Mouse (Mus musculus): ENCODE measurements around the gene Adra1b. TPM values are rescaled to one million over a fixed set of nuclear protein-coding genes. Genes with fewer than 3 reads are reported as not detected.

Gene Adra1b
- polyA plus RNA-seq, 1 experiment from 2014 or later = 0.15 TPM

DNA sequence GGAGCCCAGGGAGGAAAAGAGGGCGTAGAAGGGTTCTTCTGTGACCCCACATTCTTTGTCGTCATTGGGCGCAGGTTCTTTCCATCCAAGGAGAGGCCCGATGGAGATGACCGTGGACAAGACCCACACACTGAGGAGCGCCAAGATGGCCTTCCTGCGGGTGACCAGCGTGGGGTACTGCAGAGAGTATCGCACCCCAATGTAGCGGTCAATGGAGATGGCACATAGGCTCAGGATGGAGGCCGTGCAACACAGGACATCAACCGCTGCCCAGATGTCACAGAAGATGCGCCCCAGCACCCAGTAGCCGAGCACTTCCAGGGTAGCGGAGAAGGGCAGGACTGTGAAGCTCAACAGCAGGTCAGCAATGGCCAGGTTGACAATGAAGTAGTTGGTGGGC is 65.6 kb downstream of the Adra1b start:
- Histone ChIP-seq H3K4me1 (peaks cover 12% of the 10 kb centered on the region), H3K36me3 (replicated peaks) (no peaks in the 10 kb centered on the region), H3K27ac (no peak overlapping the region), H3K4me3 (peak overlapping the region; percentile 64), H3K9me3 (no peaks in the 10 kb centered on the region), H3K27me3 (ENCODE audit: poor library complexity, severe bottlenecking) (peaks cover 63% of the 10 kb centered on the region)
- WGBS = 94% methylated on average over 15 of the region's 15 CpGs
- DNase-seq (ENCODE audit: extremely low spot score, low spot score) = no peak

GRCm38 (mm10) chr11:43834531-43834930 is 66.5 kb downstream of the Adra1b start:
- peaks cover 12% of the 10 kb centered on the region for H3K4me1 ChIP-seq
- no peak for DNase-seq (ENCODE audit: extremely low spot score, low spot score)
- H3K27me3 ChIP-seq (ENCODE audit: poor library complexity, severe bottlenecking) = peaks cover 63% of the 10 kb centered on the region
- WGBS = 84% methylated on average over 11 of the region's 11 CpGs
- no peaks in the 10 kb centered on the region for H3K36me3 ChIP-seq (replicated peaks)
- H3K4me3 ChIP-seq = no peak overlapping the region
- H3K27ac ChIP-seq = no peak overlapping the region
- no peaks in the 10 kb centered on the region for H3K9me3 ChIP-seq

DNA sequence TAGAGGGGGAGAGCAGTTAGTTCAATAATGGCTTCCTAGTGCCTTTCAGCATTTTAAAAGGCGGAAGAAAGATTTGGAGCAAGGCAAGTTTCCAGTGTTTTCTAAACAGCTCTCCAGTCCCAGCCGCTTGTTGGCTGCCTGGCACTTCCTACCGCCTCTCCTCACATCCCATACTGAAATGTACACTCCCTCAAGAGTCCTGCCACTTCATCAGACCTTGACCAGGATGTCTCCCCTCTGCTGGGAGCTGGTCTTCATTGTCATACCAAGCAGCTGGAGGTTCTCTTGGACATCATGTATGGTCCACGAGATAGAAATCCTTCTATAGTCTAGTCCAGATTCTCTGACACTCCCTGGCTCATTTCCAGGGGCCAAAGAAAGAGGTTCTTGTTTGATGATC is 69.5 kb downstream of the Adra1b start:
- Histone ChIP-seq H3K4me1 (peaks cover 10% of the 10 kb centered on the region), H3K9me3 (no peaks in the 10 kb centered on the region), H3K4me3 (no peak overlapping the region), H3K27me3 (ENCODE audit: poor library complexity, severe bottlenecking) (peaks cover 44% of the 10 kb centered on the region), H3K27ac (no peak overlapping the region), H3K36me3 (replicated peaks) (no peaks in the 10 kb centered on the region)
- DNase-seq (ENCODE audit: extremely low spot score, low spot score) = no peak
- WGBS = 82% methylated on average over 4 of the region's 4 CpGs

GRCm38 (mm10) chr11:43826769-43827168 is 74.2 kb downstream of the Adra1b start:
- no peak for DNase-seq (ENCODE audit: extremely low spot score, low spot score)
- no peak overlapping the region for H3K27ac ChIP-seq
- WGBS = 94% methylated on average over 4 of the region's 4 CpGs

DNA sequence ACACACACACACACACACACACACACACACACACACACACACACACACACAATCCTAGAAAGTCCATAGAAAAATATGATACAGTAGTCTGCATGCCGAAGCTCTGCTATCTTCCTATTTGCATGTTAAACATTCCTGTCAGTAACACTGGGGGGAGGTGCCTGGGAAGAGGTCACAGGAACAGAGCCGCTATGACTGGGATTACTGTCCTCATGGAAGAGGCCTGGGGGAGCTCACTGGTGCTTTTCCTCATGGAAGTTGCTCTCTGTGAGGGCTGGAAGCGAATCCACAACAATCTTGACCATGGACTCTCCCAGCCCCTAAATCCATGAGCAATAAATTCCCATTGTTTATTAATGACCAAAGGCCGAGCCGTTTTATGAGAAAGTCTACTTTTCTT is 77.7 kb downstream of the Adra1b start:
- DNase-seq (ENCODE audit: extremely low spot score, low spot score) = no peak
- Histone ChIP-seq H3K9me3 (no peaks in the 10 kb centered on the region), H3K36me3 (replicated peaks) (no peaks in the 10 kb centered on the region), H3K27ac (no peak overlapping the region), H3K4me3 (no peak overlapping the region), H3K27me3 (ENCODE audit: poor library complexity, severe bottlenecking) (peaks cover 30% of the 10 kb centered on the region), H3K4me1 (no peaks in the 10 kb centered on the region)
- 76% methylated on average over 5 of the region's 5 CpGs for WGBS

More at GRCm38 (mm10) chr11:43826769-43827168, 74.2 kb downstream of the Adra1b start:
- H3K36me3 ChIP-seq (replicated peaks) = no peaks in the 10 kb centered on the region
- no peaks in the 10 kb centered on the region for H3K4me1 ChIP-seq
- no peaks in the 10 kb centered on the region for H3K9me3 ChIP-seq
- peaks cover 5% of the 10 kb centered on the region for H3K27me3 ChIP-seq (ENCODE audit: poor library complexity, severe bottlenecking)
- no peak overlapping the region for H3K4me3 ChIP-seq

DNA sequence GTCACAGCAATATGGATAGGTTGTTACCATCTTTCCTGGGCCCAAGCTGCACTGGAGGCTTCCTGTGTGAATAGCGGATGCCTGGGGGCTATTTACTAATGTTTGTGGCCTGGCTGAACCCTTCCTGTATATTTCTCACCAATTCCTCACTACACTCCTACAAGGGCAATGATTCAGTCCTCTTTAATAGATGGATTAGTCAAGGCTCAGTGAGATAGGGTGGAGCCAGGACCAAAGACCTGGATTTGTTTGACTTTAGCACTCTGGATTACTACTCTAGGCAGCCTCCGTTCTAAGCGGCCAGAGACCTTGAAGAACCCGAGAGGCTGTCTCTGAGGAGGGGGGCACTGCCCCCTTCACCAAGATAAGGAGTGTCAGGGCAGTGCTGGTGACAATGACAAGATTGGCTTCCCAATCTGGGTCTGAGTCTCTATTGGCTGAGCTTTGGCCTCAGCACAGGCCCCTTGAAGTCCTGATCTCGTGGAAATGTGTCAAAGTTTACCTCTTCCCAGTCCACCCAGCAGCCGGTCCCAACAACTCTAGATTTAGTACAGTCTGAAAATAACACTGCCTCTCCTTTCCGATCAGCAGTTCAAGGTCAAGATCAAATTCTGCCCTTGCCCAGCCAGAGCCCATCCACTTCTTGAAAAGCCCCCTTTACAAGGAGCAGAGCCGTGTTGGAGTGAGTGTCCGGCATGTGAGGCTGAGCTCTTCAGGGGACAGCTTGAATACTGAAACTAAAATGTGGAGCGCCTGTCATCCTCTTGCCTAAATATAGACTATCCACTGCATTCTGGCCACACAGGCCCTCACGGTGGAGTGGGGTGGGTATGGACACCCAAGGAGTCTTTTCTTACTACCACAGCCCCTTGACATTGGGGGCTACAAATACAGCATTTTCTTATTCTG is 80.2 kb downstream of the Adra1b start:
- Histone ChIP-seq H3K36me3 (replicated peaks) (no peaks in the 10 kb centered on the region), H3K27ac (no peak overlapping the region), H3K4me3 (no peak overlapping the region), H3K27me3 (ENCODE audit: poor library complexity, severe bottlenecking) (peaks cover 43% of the 10 kb centered on the region), H3K9me3 (no peaks in the 10 kb centered on the region), H3K4me1 (peaks cover 6% of the 10 kb centered on the region)
- DNase-seq (ENCODE audit: extremely low spot score, low spot score) = no peak
- 82% methylated on average over 11 of the region's 11 CpGs for WGBS

- Histone ChIP-seq H3K36me3 (replicated peaks) (no peaks in the 10 kb centered on the region), H3K4me1 (peaks cover 6% of the 10 kb centered on the region), H3K27me3 (ENCODE audit: poor library complexity, severe bottlenecking) (peaks cover 70% of the 10 kb centered on the region), H3K4me3 (no peak overlapping the region), H3K27ac (no peak overlapping the region), H3K9me3 (no peaks in the 10 kb centered on the region)
- WGBS = 62% methylated on average over 9 of the region's 9 CpGs
- DNase-seq (ENCODE audit: extremely low spot score, low spot score) = no peak
Measured at GRCm38 (mm10) chr11:43817368-43817923, 83.6 kb downstream of the Adra1b start.

- Histone ChIP-seq H3K27me3 (ENCODE audit: poor library complexity, severe bottlenecking) (peaks cover 53% of the 10 kb centered on the region), H3K36me3 (replicated peaks) (no peaks in the 10 kb centered on the region), H3K4me3 (no peak overlapping the region), H3K9me3 (no peaks in the 10 kb centered on the region), H3K27ac (no peak overlapping the region), H3K4me1 (peaks cover 11% of the 10 kb centered on the region)
- 64% methylated on average over 5 of the region's 5 CpGs for WGBS
- no peak for DNase-seq (ENCODE audit: extremely low spot score, low spot score)
Measured at GRCm38 (mm10) chr11:43812535-43812934, 88.5 kb downstream of the Adra1b start.

DNA sequence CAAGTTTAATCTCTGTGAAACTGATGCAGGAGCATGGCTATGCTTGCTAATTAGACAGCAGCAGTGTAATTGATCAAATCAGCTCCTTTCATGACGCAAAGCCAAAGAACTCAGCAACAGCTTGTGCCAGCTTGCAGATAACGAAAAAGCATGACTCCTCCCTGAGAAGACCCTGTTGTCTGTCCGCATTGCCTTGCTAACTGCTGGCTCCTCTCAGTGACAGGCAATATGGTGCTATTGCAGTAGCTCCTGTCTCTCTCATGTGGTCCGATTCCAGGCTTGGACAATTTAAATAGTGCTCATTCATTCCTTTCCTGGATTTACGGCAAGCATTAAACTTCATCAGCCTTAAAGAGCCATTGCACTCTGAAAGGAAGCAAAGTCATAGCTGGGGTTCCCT is 93.3 kb downstream of the Adra1b start:
- peaks cover 7% of the 10 kb centered on the region for H3K4me1 ChIP-seq
- H3K27me3 ChIP-seq (ENCODE audit: poor library complexity, severe bottlenecking) = peaks cover 15% of the 10 kb centered on the region; the same call in 1 of the 2 replicates
- H3K36me3 ChIP-seq (replicated peaks) = no peaks in the 10 kb centered on the region
- no peaks in the 10 kb centered on the region for H3K9me3 ChIP-seq
- no peak overlapping the region for H3K4me3 ChIP-seq
- H3K27ac ChIP-seq = no peak overlapping the region
- 79% methylated on average over 5 of the region's 5 CpGs for WGBS
- no peak for DNase-seq (ENCODE audit: extremely low spot score, low spot score)

- Histone ChIP-seq H3K27ac (no peak overlapping the region), H3K36me3 (replicated peaks) (no peaks in the 10 kb centered on the region), H3K9me3 (no peaks in the 10 kb centered on the region), H3K4me1 (no peaks in the 10 kb centered on the region), H3K4me3 (no peak overlapping the region), H3K27me3 (ENCODE audit: poor library complexity, severe bottlenecking) (no peaks in the 10 kb centered on the region)
- 86% methylated on average over 8 of the region's 8 CpGs for WGBS
- no peak for DNase-seq (ENCODE audit: extremely low spot score, low spot score)
Measured at GRCm38 (mm10) chr11:43795992-43796391, 105.0 kb downstream of the Adra1b start.

DNA sequence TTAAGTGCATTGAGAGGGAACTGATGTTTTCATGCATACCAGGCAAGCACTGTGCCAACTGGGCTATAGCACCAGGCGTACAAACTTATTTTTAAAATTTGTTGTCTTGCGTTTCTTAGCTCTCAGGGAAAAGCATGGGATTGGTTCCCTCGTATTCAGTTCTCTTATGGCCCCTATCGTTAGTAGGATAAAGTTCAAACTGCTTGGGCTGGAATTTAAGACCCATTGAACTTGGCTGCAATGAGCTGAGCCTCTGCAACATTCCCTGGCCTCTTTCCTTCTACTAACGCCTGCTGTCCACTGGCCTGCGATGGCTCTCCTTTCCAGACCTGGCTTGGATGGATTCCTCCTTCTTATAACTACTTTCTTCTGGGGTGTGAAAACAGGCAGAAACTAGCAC is 110.6 kb downstream of the Adra1b start:
- Histone ChIP-seq H3K4me1 (no peaks in the 10 kb centered on the region), H3K4me3 (no peak overlapping the region), H3K36me3 (replicated peaks) (no peaks in the 10 kb centered on the region), H3K9me3 (no peaks in the 10 kb centered on the region), H3K27me3 (ENCODE audit: poor library complexity, severe bottlenecking) (no peaks in the 10 kb centered on the region), H3K27ac (no peak overlapping the region)
- 92% methylated on average over 6 of the region's 6 CpGs for WGBS
- DNase-seq (ENCODE audit: extremely low spot score, low spot score) = no peak

GRCm38 (mm10) chr11:43783772-43784171 is 117.2 kb downstream of the Adra1b start:
- H3K27me3 ChIP-seq (ENCODE audit: poor library complexity, severe bottlenecking) = no peaks in the 10 kb centered on the region
- no peaks in the 10 kb centered on the region for H3K4me1 ChIP-seq
- H3K9me3 ChIP-seq = no peaks in the 10 kb centered on the region
- DNase-seq (ENCODE audit: extremely low spot score, low spot score) = peak; percentile 60
- H3K36me3 ChIP-seq (replicated peaks) = no peaks in the 10 kb centered on the region
- H3K27ac ChIP-seq = no peak overlapping the region
- WGBS = 15% methylated on average over 2 of the region's 2 CpGs
- H3K4me3 ChIP-seq = no peak overlapping the region

DNA sequence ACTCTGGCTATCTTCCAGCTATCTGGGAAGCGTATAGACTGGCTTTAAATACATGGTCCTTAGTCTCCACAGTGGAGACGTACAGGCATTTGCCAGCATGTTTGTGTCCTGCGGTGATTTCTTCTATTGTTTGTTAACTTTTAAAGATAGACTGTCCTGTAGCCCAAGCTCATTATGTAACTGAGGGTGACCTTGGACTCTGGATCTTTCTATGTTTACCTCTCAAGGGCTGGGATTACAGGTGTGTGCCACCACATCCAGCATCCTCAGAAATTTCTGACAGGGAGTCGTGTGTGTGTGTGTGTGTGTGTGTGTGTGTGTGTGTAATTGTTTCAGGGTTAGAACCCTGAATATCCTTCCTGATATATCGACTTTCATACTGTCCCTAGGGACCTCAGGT is 117.9 kb downstream of the Adra1b start:
- no peak overlapping the region for H3K27ac ChIP-seq
- WGBS = 83% methylated on average over 5 of the region's 5 CpGs
- no peaks in the 10 kb centered on the region for H3K36me3 ChIP-seq (replicated peaks)
- H3K27me3 ChIP-seq (ENCODE audit: poor library complexity, severe bottlenecking) = peaks cover 3% of the 10 kb centered on the region; the same call in 1 of the 2 replicates
- no peaks in the 10 kb centered on the region for H3K9me3 ChIP-seq
- no peak overlapping the region for H3K4me3 ChIP-seq
- no peak for DNase-seq (ENCODE audit: extremely low spot score, low spot score)
- H3K4me1 ChIP-seq = no peaks in the 10 kb centered on the region

Data from forebrain, embryonic 10.5 days (tissue).